Mouse (Mus musculus): Measurements from ENCODE around the gene Trf.
"Not testable (repeated sequence)": the region's sequence is repeated elsewhere in the genome, so short reads cannot be mapped to it uniquely, and the experiment has no call there.

Gene Trf

GRCm38 (mm10) chr9:103214281-103214680 is 16.0 kb downstream of the Trf start:
- DNase-seq, result no peak

- no peak for DNase-seq
Measured at GRCm38 (mm10) chr9:103213631-103214030, 16.6 kb downstream of the Trf start.

DNA sequence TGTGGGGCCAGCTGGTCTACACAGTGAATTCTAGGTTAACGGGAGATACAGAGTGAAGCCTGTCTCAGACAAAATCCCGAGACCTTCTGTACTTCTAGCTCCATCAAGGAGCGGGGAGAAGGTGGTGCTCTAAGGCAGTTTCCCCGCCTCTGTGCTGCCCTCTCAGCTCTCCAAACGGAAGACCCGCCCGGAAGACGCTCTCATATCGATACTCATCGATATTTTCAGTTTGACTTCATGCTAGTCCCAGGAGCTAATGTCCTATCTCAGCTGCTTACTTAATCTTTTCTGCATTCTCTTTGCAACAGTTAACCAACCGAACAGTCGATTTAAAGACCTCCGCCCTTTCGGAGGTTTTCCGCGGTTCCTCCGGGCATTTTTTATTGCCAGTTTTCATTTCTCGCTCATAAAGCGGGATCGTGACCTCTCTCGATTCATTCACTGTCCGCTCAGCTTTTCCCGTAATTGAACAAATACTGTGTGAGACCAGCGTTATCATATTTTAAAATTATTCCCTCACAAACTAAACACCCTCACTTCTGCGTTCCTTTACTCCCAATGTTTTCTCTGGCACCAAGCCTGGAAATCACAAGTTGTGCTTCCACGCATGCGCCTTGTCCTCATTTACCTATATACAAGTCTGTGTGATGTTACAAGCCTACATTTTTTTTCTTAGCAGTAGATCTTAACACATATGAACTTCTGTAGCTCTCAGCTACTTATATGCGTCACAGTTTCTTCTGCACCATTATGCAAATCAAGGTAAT is 17.4 kb downstream of the Trf start:
- peak in 1 of 2 experiments; percentile 14 for DNase-seq

DNA sequence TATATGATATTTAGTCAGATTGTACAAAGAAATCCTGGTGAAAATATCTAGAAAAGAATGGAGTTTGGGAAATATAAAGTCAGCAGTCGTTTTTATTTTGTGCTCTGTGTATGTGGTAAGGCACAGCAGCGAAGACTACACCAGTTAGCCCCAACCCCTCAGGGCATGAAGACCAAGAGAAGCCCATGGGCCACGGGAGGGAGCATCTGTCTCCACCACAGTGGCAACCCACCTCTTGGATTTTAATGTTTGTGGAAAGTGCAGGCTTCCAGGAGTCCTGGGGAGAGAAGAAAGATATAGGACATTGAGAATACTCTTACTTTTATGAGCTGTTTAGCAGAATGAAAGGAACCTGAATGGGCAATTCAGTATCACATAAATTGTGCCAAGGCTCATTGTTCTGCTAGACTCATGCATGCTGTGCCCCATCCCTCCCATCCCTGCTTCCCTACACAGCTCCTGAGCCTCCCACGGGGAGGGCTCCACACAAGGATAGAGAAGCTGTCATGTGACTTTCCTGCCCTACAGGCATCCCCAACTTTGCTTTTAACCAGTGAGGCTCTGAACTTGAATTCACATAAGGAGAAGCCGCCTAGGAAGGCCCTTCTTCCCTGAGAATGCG is 21.3 kb downstream of the Trf start:
- no peak for DNase-seq

DNA sequence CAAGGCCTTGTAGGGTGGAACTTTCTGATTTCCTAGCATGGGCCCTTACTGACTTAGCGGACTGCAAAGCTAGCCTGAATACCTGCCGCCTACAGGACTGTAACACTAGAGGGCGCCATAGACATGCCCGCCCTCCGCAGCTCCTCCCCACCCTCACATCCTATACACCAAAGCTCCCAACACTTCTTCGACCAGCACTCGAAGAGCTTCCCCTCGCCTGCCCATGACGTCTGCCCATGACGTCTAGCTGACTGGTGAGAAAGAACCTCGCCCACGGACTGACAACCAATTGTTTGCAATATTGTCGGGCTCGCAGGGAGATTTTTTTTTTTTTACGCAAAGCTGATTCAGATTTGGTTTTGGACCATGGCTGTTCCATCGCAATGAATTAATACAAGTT is 22.4 kb downstream of the Trf start:
- DNase-seq, result peak; percentile 72 to 80

DNA sequence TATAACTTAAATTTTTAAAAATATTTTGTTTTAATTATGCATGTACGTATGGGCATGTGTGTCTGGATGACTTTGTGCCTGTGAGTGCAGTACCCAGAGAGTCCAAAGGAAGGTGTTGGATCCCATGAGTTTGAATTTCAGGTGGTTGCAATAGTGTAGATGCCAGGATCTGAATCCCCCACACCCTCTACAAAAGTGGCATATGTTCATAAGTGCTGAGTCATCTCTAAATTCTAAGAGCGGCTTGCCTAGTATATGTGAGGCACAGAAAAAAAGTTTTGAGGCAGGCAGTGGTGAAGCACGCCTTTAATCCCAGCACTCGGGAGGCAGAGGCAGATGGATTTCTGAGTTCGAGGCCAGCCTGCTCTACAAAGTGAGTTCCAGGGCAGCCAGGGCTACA is 24.5 kb downstream of the Trf start:
- DNase-seq, result no peak

DNA sequence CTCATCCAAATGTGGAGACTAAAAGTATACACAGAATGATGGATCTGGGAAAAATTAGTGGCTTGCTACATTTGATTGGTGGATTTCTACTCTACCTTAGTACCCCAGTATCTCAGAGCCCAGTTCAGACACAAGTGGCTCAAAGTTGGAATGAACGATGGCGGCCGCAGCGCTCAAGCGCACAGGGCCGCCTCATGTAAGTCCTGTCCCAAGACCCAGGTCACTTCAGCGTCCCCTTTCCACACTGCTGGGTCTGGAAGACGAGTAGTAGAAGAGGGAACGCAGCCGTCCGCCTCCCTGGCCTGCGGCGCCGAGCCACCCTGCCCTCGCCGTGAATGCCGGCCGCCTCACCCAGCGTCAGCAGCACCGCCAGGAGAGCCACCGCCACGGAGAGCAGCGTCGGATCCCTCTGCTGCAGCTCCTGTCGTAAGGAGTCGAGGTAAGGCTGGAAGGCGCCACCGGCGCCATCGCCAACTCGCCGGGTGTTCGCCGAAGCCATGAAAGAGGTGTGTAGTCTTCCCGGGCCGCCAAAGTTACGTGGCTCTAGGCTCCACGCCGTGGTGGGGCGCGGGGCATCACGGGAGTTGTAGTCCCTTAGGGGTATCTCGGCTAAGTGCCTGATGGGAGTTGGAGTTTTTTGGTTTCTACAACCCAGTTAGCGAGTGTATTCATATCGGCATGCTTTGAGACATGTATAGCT is 28.5 kb downstream of the Trf start, which contains the start of gene Srprb:
Srprb (minus strand) TSS at position 577 of the 700 bp plus-strand sequence.
- DNase-seq, result peak; percentile 96 to 97

GRCm38 (mm10) chr9:103188416-103188815 is 41.8 kb downstream of the Trf start:
- DNase-seq, result no peak

DNA sequence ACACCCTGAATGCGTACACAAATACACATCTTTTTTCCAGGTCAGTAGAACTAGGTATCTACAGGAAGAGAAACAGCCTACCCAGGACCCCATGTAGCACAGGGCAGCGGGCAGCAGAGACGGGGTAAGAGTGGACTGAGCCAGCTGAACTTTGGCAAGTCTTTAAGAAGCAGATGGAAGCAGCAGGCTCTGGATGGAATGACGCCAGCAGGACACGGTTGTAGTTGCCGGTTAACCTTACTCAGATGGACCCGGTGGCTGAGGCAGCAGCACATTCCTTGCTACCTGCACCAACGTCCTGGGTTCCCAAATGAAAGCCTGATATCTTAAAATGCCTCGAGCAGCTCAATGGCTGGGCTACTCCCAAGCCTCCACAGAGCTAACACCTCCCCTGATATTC is 43.5 kb downstream of the Trf start:
- peak; percentile 34 to 61 for DNase-seq

DNA sequence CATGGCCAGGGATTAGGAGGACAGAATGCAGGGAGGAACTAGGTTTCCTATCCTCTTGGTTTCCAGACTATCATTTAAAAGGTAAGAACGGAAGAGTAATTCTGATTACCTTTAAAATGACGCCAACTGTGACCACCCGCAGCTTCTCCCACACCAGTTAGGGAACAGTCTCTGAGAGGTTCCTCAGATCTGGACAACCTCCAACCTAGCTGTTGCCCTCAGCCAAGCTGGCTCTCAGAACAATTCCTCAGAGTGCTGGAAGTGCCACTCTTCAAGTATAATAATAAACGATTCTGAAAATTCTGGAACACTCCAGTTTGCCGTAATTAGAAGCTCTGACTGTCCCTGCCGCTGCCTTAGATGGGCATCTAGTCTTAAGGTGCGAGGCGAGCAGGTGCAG is 44.3 kb downstream of the Trf start:
- no peak for DNase-seq

DNA sequence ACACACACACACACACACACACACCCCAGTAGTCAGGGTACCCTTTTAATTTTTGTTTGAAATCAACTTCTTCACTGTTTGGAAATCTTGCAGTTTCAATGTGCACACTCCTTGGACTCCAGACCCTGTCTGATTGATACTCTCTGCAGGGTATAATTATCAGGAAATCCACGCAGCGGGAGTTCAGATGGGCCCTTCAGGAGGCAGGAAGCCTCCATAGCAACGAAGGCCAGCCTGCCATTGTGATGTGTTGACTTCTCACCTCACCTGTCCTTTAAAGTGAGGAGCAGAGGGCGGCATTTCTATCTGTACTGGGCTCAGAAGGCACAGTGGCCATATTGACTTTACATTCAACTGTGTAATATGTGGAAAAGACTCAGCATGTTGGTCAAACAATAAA is 45.4 kb downstream of the Trf start:
- no peak for DNase-seq

DNA sequence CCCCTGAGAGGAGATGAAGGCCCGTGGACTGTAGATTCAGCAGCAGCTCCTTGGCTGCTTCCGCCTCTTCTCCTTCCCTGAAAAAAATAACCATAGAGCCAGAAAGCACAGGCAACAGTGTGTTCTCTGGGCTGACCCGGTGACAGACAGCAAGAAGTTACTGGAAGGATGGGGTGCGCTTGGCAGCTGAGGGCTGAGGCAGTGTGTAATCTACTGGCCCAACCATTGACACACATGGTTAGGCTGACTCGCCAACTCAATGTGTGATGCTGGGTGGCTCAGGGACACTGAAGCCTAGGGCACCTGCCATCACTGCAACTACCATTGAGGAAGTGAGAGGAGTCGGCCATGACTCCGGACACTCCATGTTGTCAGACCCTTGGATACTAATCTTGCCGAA is 48.4 kb downstream of the Trf start:
- DNase-seq, result no peak

DNA sequence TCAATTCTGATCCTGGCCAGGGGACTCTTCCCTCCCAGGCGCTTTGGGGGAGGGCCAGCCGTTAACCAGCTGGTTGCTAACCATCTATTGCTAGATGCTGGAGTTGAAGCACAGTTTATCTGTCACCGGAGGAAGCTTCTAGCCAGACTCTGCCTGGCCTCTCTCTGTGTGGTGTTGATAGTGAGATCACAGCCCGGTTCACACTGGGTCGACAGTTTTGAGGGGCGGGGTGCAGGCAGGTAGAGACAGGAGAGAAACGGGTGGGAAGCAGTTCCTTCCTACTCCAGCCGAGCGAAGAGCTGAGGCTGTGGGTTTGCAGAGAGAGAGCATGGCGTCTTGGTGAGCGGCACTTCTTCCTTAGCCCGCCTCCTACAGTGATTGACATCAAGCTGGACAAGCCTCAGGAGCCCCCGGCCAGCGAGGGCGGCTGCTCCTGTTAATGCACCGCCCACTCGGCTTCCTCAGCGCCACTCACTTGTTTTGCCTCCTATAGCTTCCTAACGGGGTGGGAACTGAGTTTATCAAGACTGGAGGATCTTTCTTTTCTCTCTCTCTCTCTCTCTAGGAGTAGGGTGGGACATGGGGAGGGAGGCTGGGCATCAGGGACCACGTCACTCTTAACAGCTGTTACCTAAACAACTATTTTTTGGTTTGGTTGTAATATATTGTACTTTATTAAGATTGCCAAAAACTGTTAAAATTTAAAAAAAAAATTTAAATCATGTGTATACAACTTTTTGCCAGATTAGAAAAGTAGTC is 49.3 kb downstream of the Trf start:
- DNase-seq, result peak; percentile 86 to 91

DNA sequence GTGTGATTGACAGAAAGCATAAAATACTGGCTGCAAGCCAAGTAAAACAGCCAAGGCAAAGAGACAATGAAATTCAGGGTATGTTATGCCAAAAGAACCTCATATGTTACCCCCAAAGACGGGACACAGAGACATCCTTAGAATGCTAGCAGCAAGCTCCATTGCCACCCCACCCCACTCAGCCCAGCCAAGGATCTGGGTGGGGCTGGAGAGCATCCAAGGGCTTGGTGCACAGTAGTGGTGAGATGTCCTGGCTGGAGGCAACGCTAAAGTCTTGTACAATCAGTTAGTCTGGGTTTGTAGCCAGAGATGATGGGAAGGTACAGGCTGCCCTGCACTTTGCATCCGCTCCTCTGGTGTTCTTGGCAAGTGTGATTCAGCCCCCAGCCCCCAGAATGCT is 49.9 kb downstream of the Trf start:
- peak; percentile 41 to 56 for DNase-seq

DNA sequence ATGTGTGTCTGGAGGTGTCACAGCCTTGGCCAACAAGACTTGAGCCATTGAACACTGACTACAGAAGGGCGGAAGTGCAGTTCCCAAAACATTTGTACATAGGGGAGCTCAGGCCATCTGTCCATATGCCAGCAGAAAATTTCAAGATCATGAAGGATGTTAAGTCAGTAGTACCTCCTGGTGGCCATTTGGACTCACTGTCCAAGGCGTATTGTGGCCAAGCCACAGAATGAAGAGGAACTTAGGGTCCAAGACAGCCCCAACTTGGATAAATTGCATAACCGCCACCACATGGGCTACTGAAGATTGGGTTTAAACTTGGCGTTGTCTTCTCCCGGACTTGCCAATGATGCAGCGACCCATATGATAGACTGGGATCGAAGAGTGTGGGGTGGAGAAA is 54.6 kb downstream of the Trf start:
- no peak for DNase-seq

DNA sequence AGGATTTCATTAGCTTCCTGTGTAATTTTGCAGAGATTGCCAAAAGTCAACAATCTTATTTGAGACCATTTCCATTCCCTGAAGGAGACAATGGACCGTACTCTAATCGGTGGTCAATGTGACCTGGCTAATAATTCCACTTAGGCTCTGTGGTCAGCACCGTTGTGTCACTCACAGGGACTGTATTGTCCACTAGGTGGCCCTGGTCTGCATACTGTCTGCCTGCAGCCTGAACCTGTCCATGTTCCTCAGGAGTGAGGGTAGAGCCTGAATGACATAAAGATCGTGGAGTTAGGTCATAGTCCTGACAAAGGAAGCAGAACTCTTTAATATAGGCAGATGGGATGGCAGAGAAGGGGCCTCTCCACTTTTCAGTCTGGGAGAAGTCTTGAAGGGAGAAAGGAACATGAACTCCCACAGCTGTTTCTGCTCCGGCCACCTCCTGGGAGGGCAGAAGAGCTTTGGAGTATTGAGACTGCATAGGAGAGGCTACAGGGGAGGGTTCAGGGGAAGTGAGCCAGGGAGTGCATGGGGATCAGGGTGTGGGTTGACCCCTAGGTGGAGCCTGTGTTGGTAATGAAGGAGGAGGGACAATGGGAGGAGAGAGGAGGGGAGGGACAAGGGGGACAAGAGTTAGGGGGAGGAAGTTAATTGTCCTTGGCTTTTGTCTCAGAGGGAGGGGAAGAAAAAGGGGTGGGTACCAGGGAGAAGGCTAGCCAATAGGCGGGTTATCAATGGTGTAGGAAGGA is 55.3 kb downstream of the Trf start:
- peak; percentile 50 to 68 for DNase-seq

GRCm38 (mm10) chr9:103168771-103169170 is 61.5 kb downstream of the Trf start:
- DNase-seq, result no peak

- DNase-seq, result peak; percentile 28 to 44
Measured at GRCm38 (mm10) chr9:103168046-103168445, 62.2 kb downstream of the Trf start.

- no peak for DNase-seq
Measured at GRCm38 (mm10) chr9:103163806-103164205, 66.4 kb downstream of the Trf start.

- DNase-seq, result not testable (repeated sequence)
Measured at GRCm38 (mm10) chr9:103155158-103155557, 75.1 kb downstream of the Trf start.

DNA sequence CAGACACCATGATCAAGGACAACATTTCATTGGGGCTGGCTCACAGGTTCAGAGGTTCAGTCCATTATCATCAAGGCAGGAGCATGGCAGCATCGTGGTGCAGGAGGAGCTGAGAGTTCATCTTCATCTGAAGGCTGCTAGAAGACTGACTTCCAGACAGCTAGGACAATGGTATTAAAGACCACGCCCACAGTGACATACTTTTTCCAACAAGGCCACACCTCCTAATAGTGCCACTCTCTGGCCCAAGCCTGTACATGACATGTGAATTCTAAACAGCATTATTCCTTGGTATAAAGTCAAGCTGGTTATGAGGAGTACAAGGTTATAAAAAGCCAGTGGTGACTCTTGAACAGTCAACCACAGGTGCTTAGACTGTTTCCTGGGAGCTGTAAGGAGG is 75.7 kb downstream of the Trf start:
- no peak for DNase-seq

All from kidney, postnatal 4 days (tissue).